Mouse (Mus musculus) stomach, embryonic 14.5 days (tissue): ENCODE data around the gene Enpp6. TPM values are rescaled to one million over a fixed set of nuclear protein-coding genes. Genes with fewer than 3 reads are reported as not detected.

Experiments
- ATAC-seq: fragments of 200-750 bp; cut with Nextera tagmentation; 2 replicates; pipeline ENCODE4 v1.8.0; 2017; ENCODE audit warnings: low read depth, moderate TSS enrichment; ENCODE audit not compliant: insufficient number of reproducible peaks, insufficient read depth, low FRiP score
- H3K27ac ChIP-seq: fragments of 300-500 bp; sonication (generic); 2 replicates; pipeline ENCODE4 v1.5.1; 2014; ENCODE audit warnings: mild to moderate bottlenecking, low read length, moderate library complexity, mixed read lengths
- H3K27me3 ChIP-seq: fragments of 300-500 bp; sonication (generic); 2 replicates; pipeline ENCODE4 v1.6.1; 2014; ENCODE audit warnings: low read length, control low read depth, mixed read lengths; ENCODE audit not compliant: control insufficient read depth, insufficient read depth
- H3K36me3 ChIP-seq: fragments of 300-500 bp; sonication (generic); 2 replicates; pipeline ENCODE4 v1.6.1; 2014; ENCODE audit warnings: mild to moderate bottlenecking, control low read depth, low read length, moderate library complexity, mixed read lengths; ENCODE audit not compliant: control insufficient read depth, insufficient read depth
- H3K4me1 ChIP-seq: fragments of 300-500 bp; sonication (generic); 2 replicates; pipeline ENCODE4 v1.6.1; 2014; ENCODE audit warnings: low read length, control low read depth, mixed read lengths; ENCODE audit not compliant: control insufficient read depth, insufficient read depth
- H3K4me2 ChIP-seq: fragments of 300-500 bp; sonication (generic); replicated peaks from 2 replicates; pipeline ENCODE4 v1.6.1; 2014; ENCODE audit warnings: low read depth, low read length, control low read depth
- H3K4me3 ChIP-seq: fragments of 300-500 bp; sonication (generic); 2 replicates; pipeline ENCODE4 v1.5.1; 2014; ENCODE audit warnings: low read depth, low read length, control low read depth
- H3K9ac ChIP-seq: fragments of 300-500 bp; sonication (generic); replicated peaks from 2 replicates; pipeline ENCODE4 v1.6.1; 2014; ENCODE audit warnings: low read depth, mild to moderate bottlenecking, control low read depth, low read length, moderate library complexity, mixed read lengths
- H3K9me3 ChIP-seq: fragments of 300-500 bp; sonication (generic); 2 replicates; pipeline ENCODE4 v1.6.1; 2016; ENCODE audit warnings: low read depth, low read length, control low read depth; ENCODE audit not compliant: control insufficient read depth
- WGBS: fragments of 180-500 bp; shearing (Covaris S2); extraction: QIAGEN DNeasy Blood & Tissue Kit; methylation state at CpG from one replicate; pipeline ENCODE4 v1.1.7; 2014; 5-methylcytosine and 5-hydroxymethylcytosine counted together
- polyA plus RNA-seq: library from polyadenylated mRNA; unstranded; fragments of >200 nt; fragmentation: Nextera tagmentation; extraction: Ambion mirVana; gene quantifications from 2 replicates; pipeline ENCODE4 v1.2.1, GENCODE M21; 2014

The Enpp6 gene
- polyA plus RNA-seq, 1 experiment from 2014 or later: 0.30 TPM

GRCm38 (mm10) chr8:47016268-47016946, 29.7 kb downstream of the Enpp6 start:
- no peak overlapping the region for H3K4me3 ChIP-seq
- peak; percentile 50; the same call in 1 of the 2 replicates for ATAC-seq
- no peaks in the 10 kb centered on the region for H3K36me3 ChIP-seq
- H3K9me3 ChIP-seq: no peaks in the 10 kb centered on the region
- H3K9ac ChIP-seq: no peak overlapping the region
- H3K27me3 ChIP-seq: peaks cover 3% of the 10 kb centered on the region; the same call in 1 of the 2 replicates
- no peak overlapping the region for H3K4me2 ChIP-seq
- H3K27ac ChIP-seq: no peak overlapping the region
- peaks cover 2% of the 10 kb centered on the region; the same call in 1 of the 2 replicates for H3K4me1 ChIP-seq
- 42% methylated on average over 13 of the region's 13 CpGs for WGBS

GRCm38 (mm10) chr8:47021135-47021555, 34.5 kb downstream of the Enpp6 start:
- peak; percentile 68 for ATAC-seq
- Histone ChIP-seq H3K9me3 (no peaks in the 10 kb centered on the region), H3K4me2 (no peak overlapping the region), H3K9ac (no peak overlapping the region), H3K4me1 (peaks cover 4% of the 10 kb centered on the region; the same call in 1 of the 2 replicates), H3K27me3 (no peaks in the 10 kb centered on the region), H3K36me3 (no peaks in the 10 kb centered on the region), H3K27ac (peak overlapping the region; percentile 45; the same call in 1 of the 2 replicates), H3K4me3 (no peak overlapping the region)
- 25% methylated on average over 8 of the region's 8 CpGs for WGBS

- Histone ChIP-seq H3K9me3 (no peaks in the 10 kb centered on the region), H3K9ac (no peak overlapping the region), H3K27ac (no peak overlapping the region), H3K4me2 (no peak overlapping the region), H3K4me3 (no peak overlapping the region), H3K4me1 (peaks cover 4% of the 10 kb centered on the region; the same call in 1 of the 2 replicates), H3K36me3 (no peaks in the 10 kb centered on the region), H3K27me3 (no peaks in the 10 kb centered on the region)
- 93% methylated on average over 4 of the region's 4 CpGs for WGBS
- ATAC-seq: no peak
These were observed 37.9 kb downstream of the Enpp6 start for GRCm38 (mm10) chr8:47024612-47025011.

GRCm38 (mm10) chr8:47026841-47027490, 40.3 kb downstream of the Enpp6 start:
- no peak for ATAC-seq
- WGBS: 69% methylated on average over 10 of the region's 10 CpGs

GRCm38 (mm10) chr8:47028474-47028873, 41.8 kb downstream of the Enpp6 start:
- H3K27me3 ChIP-seq: no peaks in the 10 kb centered on the region
- no peaks in the 10 kb centered on the region; the same call in 1 of the 2 replicates for H3K9me3 ChIP-seq

More at GRCm38 (mm10) chr8:47026841-47027490, 40.3 kb downstream of the Enpp6 start:
- no peak overlapping the region for H3K27ac ChIP-seq
- no peak overlapping the region for H3K4me2 ChIP-seq
- no peaks in the 10 kb centered on the region; the same call in 1 of the 2 replicates for H3K9me3 ChIP-seq
- no peaks in the 10 kb centered on the region for H3K4me1 ChIP-seq
- no peaks in the 10 kb centered on the region for H3K36me3 ChIP-seq
- H3K27me3 ChIP-seq: no peaks in the 10 kb centered on the region
- no peak overlapping the region for H3K9ac ChIP-seq
- no peak overlapping the region for H3K4me3 ChIP-seq

GRCm38 (mm10) chr8:47030321-47030720, 43.6 kb downstream of the Enpp6 start:
- no peaks in the 10 kb centered on the region for H3K27me3 ChIP-seq
- H3K9ac ChIP-seq: no peak overlapping the region
- 92% methylated on average over 19 of the region's 19 CpGs for WGBS
- no peak overlapping the region for H3K27ac ChIP-seq
- no peaks in the 10 kb centered on the region; the same call in 1 of the 2 replicates for H3K9me3 ChIP-seq
- no peak overlapping the region for H3K4me3 ChIP-seq
- no peaks in the 10 kb centered on the region; the same call in 1 of the 2 replicates for H3K4me1 ChIP-seq
- no peak overlapping the region for H3K4me2 ChIP-seq
- no peak for ATAC-seq
- no peaks in the 10 kb centered on the region for H3K36me3 ChIP-seq

More at GRCm38 (mm10) chr8:47028474-47028873, 41.8 kb downstream of the Enpp6 start:
- no peaks in the 10 kb centered on the region for H3K36me3 ChIP-seq
- no peak for ATAC-seq
- H3K27ac ChIP-seq: no peak overlapping the region
- no peak overlapping the region for H3K4me2 ChIP-seq
- H3K4me3 ChIP-seq: no peak overlapping the region
- 68% methylated on average over 6 of the region's 6 CpGs for WGBS
- no peak overlapping the region for H3K9ac ChIP-seq
- H3K4me1 ChIP-seq: no peaks in the 10 kb centered on the region; the same call in 1 of the 2 replicates

- Histone ChIP-seq H3K4me2 (no peak overlapping the region), H3K36me3 (no peaks in the 10 kb centered on the region), H3K27ac (no peak overlapping the region), H3K27me3 (no peaks in the 10 kb centered on the region), H3K4me1 (no peaks in the 10 kb centered on the region; the same call in 1 of the 2 replicates), H3K4me3 (no peak overlapping the region), H3K9me3 (no peaks in the 10 kb centered on the region; the same call in 1 of the 2 replicates), H3K9ac (no peak overlapping the region)
- ATAC-seq: no peak
- WGBS: 82% methylated on average over 7 of the region's 7 CpGs
These were observed 45.4 kb downstream of the Enpp6 start for GRCm38 (mm10) chr8:47032081-47032480.

- H3K4me3 ChIP-seq: no peak overlapping the region
- H3K9me3 ChIP-seq: no peaks in the 10 kb centered on the region; the same call in 1 of the 2 replicates
- no peaks in the 10 kb centered on the region; the same call in 1 of the 2 replicates for H3K4me1 ChIP-seq
- WGBS: 35% methylated on average over 4 of the region's 4 CpGs
- no peaks in the 10 kb centered on the region for H3K36me3 ChIP-seq
- H3K4me2 ChIP-seq: no peak overlapping the region
- ATAC-seq: peak; percentile 77; the same call in 1 of the 2 replicates
- H3K9ac ChIP-seq: no peak overlapping the region
- H3K27ac ChIP-seq: no peak overlapping the region
- H3K27me3 ChIP-seq: no peaks in the 10 kb centered on the region
These were observed 47.3 kb downstream of the Enpp6 start for GRCm38 (mm10) chr8:47033976-47034375.
